Mouse (Mus musculus): ENCODE measurements around the gene Rtbdn. TPM values are rescaled to one million over a fixed set of nuclear protein-coding genes. Genes with fewer than 3 reads are reported as not detected.

Rtbdn gene
- polyA plus RNA-seq, 1 experiment, result not detected

DNA sequence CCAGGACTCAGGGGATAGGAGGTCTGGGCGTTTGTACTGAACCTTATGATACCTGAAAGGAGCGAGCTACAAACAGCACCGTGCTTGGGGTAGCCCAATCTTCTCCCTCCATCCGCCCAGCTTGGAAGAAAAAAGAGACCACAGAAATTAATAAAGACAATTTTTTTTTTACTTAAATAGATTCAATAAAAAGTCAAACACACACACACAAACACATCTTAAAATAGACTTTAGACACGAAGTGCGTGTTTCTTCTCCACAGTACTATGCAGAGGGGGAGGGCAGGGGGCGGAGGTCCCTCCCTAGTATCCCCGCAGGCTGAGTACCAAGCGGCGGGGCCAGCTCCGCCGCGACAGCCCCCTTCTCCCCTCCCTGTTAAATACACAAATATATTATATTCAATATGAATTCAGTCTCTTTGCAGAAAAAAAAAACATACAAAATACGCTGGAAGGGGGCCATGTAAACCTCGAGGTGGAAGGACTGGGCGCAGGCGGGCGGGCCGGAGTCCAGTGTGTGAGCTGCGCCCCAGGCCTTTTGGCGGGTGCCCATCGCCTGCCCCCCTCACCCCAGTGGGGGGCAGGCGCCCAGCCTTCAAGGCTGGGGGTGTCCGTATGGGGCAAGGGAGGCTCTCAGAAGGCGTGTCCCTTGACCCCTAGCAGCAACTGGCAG lies 30.1 kb downstream of the Rtbdn start:
- Histone ChIP-seq H3K36me3 (replicated peaks; ENCODE audit: low read length) (peaks cover 26% of the 10 kb centered on the region), H3K4me1 (peaks cover 66% of the 10 kb centered on the region), H3K9me3 (no peaks in the 10 kb centered on the region), H3K27me3 (replicated peaks) (no peaks in the 10 kb centered on the region), H3K4me3 (replicated peaks) (peak overlapping the region; percentile 100)
- no peak for TF ChIP-seq FLI1 (IDR thresholded peaks at IDR 0.05; ENCODE audit: low read length)
- no peak for TF ChIP-seq GATA1 (IDR thresholded peaks at IDR 0.05; ENCODE audit: borderline replicate concordance, low read length)

DNA sequence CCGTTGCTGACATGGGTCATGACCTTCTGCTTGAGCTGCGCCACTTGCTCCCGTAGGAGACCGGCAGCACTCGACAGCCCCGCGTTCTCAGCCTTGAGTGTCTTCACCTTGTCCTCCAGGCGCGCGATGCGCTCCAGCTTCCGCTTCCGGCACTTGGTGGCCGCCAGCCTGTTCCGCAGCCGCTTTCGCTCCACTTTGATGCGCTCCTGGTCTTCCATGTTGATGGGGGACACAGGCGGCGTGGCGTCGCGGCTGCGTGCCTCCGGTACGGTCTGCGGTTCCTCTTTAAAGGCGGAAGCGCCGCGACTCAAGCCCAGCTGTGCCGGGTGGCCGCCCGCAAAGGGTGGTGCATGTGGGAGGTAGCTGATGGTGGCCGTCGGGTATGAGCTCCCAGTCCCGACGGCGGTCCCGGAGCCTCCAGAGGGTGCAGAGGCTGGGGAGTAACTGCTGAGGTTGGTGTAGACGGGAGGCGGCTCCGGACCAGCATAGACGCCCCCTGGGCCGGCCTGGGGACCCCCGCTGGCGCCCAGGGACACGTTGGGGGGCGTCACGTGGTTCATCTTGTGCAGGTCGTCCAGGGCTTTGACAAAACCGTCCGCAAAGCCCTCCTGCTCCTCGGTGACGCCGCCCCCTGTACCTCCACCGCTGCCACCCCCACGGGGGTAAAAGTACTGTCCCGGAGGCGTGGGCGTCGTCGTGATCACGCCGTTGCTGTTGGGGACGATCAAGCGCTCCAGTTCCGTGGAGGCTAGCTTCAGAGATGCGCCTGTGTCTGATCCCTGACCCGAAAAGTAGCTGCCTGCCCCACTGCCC lies 30.9 kb downstream of the Rtbdn start:
- Histone ChIP-seq H3K4me3 (replicated peaks) (peak overlapping the region; percentile 100), H3K27me3 (replicated peaks) (no peaks in the 10 kb centered on the region), H3K36me3 (replicated peaks; ENCODE audit: low read length) (peaks cover 19% of the 10 kb centered on the region), H3K4me1 (peaks cover 71% of the 10 kb centered on the region), H3K9me3 (no peaks in the 10 kb centered on the region)
- TF ChIP-seq GATA1 (IDR thresholded peaks at IDR 0.05; ENCODE audit: borderline replicate concordance, low read length), result no peak
- no peak for TF ChIP-seq FLI1 (IDR thresholded peaks at IDR 0.05; ENCODE audit: low read length)

DNA sequence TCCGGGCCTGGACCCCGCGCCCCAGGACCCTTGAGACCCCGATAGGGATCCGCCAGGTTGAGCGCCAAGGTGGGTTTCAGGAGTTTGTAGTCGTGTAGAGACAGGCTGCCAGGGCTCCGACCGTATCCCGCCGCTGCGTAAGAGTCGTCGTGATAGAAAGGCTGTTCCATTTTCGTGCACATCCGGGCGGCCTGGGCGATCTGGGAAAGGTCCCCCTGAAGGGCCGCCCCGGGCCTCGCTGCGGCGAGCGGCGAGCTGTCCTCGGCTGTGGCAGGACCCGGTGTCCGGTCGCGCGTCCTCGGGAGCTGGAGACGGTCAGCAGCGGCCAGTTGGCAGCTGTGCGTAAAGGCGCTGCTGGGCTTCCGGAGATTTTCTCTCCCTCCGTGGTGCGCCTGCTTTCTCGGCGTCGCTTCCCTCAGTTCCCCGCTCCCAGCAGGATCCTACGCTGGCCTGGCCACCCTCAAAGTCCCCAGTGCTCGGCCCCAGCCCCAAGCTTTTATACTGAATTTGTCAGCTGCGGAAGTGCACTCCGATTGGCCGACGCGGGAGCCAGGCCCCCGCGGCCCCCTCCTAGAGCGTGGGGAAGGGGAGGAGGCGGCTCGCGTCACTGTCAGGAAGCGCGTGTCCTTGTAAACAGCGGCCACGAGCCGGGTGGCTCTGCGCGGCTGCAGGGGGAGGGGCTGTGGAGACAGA lies 31.6 kb downstream of the Rtbdn start, which contains the start of gene Junb:
Gene Junb, minus strand, starts transcription at position 471 of the 693 bp plus-strand sequence.
- peak within 1 kb of the TSS; percentile 100 for H3K4me3 ChIP-seq (replicated peaks)
- peaks cover 71% of the 10 kb centered on the region for H3K4me1 ChIP-seq
- H3K36me3 ChIP-seq (replicated peaks; ENCODE audit: low read length), result peaks cover 12% of the 10 kb centered on the region
- H3K27me3 ChIP-seq (replicated peaks), result no peaks in the 10 kb centered on the region
- TF ChIP-seq GATA1 (IDR thresholded peaks at IDR 0.05; ENCODE audit: borderline replicate concordance, low read length) (no peak), FLI1 (IDR thresholded peaks at IDR 0.05; ENCODE audit: low read length) (peak; percentile 49; the same call in 1 of the 2 replicates)
- no peaks in the 10 kb centered on the region for H3K9me3 ChIP-seq

DNA sequence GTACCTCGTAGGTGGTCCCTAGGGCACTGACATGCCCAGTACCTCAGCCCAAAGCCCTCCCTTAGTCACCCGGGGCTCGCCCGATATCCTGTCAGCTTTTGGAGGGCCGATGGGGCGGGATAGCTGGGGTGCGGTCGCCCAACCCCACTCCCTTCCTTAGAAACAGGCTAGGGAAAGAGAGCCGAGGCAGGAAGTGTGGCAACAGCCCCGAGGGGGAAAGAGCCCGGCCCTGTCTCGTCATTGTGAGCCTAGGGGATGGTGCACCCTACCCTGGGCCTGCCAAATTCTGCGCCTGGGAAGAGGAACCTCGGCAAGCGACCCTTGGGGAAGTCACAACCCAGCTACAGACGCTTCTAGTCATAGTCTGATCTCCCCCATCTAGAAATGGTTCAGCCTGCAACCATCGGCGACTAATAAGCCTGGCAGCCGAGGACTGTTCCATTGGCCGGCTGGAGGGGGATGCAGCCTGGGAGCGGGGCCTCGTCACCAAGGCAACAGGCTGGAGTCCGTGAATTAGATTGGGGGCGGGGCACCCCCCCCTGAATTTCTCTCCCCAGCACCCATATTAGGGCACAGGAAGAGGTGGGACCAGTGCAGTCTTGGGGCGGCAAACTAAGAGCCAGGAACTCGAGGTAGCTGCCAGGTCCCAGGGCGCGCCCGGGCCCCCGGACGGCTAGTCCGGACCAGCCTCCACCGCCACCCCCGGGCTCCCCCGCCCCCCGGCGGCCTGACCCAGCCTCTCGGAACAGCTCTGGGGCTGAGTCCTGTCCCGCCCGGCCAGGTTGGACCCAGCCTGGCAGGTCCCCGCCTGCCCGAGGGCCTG lies 33.0 kb downstream of the Rtbdn start:
- Histone ChIP-seq H3K4me3 (replicated peaks) (peak overlapping the region; percentile 100), H3K27me3 (replicated peaks) (no peaks in the 10 kb centered on the region), H3K36me3 (replicated peaks; ENCODE audit: low read length) (peaks cover 4% of the 10 kb centered on the region), H3K9me3 (no peaks in the 10 kb centered on the region), H3K4me1 (peaks cover 73% of the 10 kb centered on the region)
- TF ChIP-seq FLI1 (IDR thresholded peaks at IDR 0.05; ENCODE audit: low read length) (no peak), GATA1 (IDR thresholded peaks at IDR 0.05; ENCODE audit: borderline replicate concordance, low read length) (no peak)

DNA sequence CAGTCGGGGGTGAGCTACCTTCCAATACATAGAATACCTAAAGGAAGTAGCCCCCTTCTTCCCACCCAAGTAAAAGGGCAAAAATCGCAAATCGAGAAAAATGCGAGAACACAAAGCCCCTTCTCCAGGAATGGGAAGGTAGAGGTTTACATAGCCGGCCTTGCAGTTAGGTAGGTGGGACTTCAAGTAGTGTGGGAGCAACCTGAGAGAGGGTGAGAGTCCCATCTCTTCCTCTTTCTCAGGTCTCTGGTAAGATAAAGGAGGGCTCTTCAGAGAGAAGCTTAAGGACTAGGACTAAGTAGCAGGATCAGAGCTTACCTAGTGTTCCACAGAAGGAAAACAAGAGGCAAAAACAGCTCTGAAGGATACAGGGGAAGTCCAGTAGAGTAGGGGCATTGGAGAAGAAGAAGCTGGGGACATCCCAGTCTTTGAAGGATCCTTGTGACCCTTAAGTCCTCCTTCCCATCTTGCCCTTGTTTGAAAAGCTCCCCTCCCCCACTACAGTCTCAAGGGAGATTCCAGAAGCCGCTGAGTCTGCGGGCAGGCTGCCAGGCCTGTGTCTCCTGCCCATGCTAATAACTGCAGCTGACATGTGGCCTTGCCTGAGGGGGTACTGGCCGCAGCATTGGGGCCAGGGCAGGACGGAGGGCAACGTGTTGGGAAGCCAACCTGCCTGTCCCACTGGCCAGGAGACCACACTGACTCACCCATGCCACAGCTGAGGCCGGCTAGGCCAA lies 34.0 kb downstream of the Rtbdn start:
- Histone ChIP-seq H3K4me3 (replicated peaks) (peak overlapping the region; percentile 100), H3K4me1 (peaks cover 74% of the 10 kb centered on the region), H3K9me3 (no peaks in the 10 kb centered on the region), H3K27me3 (replicated peaks) (no peaks in the 10 kb centered on the region), H3K36me3 (replicated peaks; ENCODE audit: low read length) (peaks cover 4% of the 10 kb centered on the region)
- TF ChIP-seq FLI1 (IDR thresholded peaks at IDR 0.05; ENCODE audit: low read length), result no peak
- no peak for TF ChIP-seq GATA1 (IDR thresholded peaks at IDR 0.05; ENCODE audit: borderline replicate concordance, low read length)

DNA sequence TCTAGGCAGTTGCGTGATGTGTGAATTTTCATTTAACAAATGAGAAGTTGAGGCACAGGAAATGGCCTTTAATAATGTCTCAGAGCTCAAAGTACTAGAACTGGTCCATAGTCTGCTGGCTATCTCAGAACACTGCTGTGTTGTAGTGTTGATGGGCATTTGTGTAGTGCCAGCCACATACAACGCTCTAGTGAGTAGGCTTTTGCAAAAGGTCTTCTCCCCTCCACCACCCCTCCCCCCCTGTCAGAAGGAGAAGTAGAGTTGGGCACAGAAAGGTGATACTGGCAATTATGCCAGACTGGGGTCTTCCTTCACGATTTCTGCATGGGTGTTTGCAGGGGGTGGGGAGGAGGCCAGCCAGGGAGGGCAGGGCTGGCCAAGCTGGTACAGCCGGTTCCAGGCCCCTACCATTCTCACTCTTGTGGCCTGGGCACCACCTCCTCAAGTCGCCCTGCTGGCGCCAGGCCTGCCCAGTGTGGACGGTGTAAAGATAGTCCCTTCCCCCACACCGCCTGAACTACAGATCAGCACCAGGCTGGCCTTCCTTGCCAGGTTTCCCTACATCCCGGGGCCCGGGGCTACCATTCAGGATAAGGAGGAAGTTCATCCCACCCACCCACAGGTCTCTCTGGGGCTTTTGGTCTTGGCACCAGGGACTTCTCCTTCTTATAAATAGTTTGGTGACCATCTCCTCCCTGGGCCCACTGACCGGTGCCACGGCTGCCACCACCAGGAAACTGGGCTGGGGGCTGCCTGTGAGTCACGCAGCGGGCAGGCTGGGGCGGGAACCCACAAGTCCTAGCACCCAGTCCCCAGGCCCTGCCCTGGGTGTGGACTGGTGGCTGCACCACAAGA lies 35.1 kb downstream of the Rtbdn start:
- no peak for TF ChIP-seq FLI1 (IDR thresholded peaks at IDR 0.05; ENCODE audit: low read length)
- TF ChIP-seq GATA1 (IDR thresholded peaks at IDR 0.05; ENCODE audit: borderline replicate concordance, low read length), result no peak
- Histone ChIP-seq H3K4me3 (replicated peaks) (peak overlapping the region; percentile 100), H3K27me3 (replicated peaks) (no peaks in the 10 kb centered on the region), H3K9me3 (no peaks in the 10 kb centered on the region), H3K36me3 (replicated peaks; ENCODE audit: low read length) (peaks cover 4% of the 10 kb centered on the region), H3K4me1 (peaks cover 82% of the 10 kb centered on the region)

DNA sequence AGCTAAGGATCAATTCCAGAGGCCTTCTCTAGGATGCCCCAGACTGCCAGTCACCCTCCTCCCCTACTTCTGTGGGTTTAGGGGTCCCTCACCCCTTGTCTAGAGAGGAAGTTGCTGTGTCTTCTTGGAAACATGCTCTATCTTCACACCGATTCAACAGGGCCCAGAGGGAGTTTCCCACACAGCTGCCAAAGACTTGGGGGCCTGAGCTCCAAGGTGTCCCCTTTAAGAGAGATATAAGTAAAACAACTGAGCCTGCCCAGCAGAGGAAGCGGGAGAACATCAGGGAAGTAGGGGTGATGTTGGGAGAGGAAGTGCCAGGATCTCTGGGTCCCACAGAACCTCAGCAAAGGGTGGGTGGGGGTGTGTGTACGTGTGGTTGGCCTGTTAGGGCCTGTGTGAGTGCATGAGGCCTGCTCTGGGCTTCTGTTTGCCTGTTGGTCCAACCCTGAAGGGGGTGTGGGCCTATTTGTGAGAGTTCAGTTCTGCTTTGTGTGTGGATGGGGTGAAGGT lies 35.8 kb downstream of the Rtbdn start:
- Histone ChIP-seq H3K4me3 (replicated peaks) (peak overlapping the region; percentile 64), H3K9me3 (no peaks in the 10 kb centered on the region), H3K27me3 (replicated peaks) (no peaks in the 10 kb centered on the region), H3K36me3 (replicated peaks; ENCODE audit: low read length) (no peaks in the 10 kb centered on the region), H3K4me1 (peaks cover 86% of the 10 kb centered on the region)
- TF ChIP-seq FLI1 (IDR thresholded peaks at IDR 0.05; ENCODE audit: low read length) (no peak), GATA1 (IDR thresholded peaks at IDR 0.05; ENCODE audit: borderline replicate concordance, low read length) (no peak)
